Mouse (Mus musculus) ES-Bruce4 (cell line): ENCODE results near the gene Cabin1. TPM values are rescaled to one million over a fixed set of nuclear protein-coding genes. Genes with fewer than 3 reads are reported as not detected.

ENCODE experiments used
- H3K27ac ChIP-seq: 2 replicates; pipeline ENCODE4 v1.5.1; 2012; ENCODE audit warnings: low read length, inconsistent platforms; ENCODE audit not compliant: insufficient read depth
- H3K27me3 ChIP-seq: 2 replicates; pipeline ENCODE4 v1.6.1; 2012; ENCODE audit warnings: mild to moderate bottlenecking, low read length, inconsistent platforms; ENCODE audit not compliant: control insufficient read depth, poor library complexity, insufficient read depth, severe bottlenecking
- H3K36me3 ChIP-seq: 2 replicates; pipeline ENCODE4 v1.6.1; 2012; ENCODE audit warnings: inconsistent platforms, mild to moderate bottlenecking, low read length, moderate library complexity; ENCODE audit not compliant: control insufficient read depth, poor library complexity, insufficient read depth, severe bottlenecking
- H3K4me1 ChIP-seq: one replicate; pipeline ENCODE4 v1.8.1; 2011; ENCODE audit warnings: low read length; ENCODE audit not compliant: control insufficient read depth, insufficient read depth
- H3K4me3 ChIP-seq: 2 replicates; pipeline ENCODE4 v1.5.1; 2011; ENCODE audit warnings: low read depth, mild to moderate bottlenecking, low read length
- H3K9ac ChIP-seq: 2 replicates; pipeline ENCODE4 v1.6.1; 2012; ENCODE audit warnings: low read depth, mild to moderate bottlenecking, inconsistent platforms; ENCODE audit not compliant: poor library complexity, severe bottlenecking
- H3K9me3 ChIP-seq: replicated peaks from 2 replicates; pipeline ENCODE4 v1.6.1; 2012; ENCODE audit warnings: mild to moderate bottlenecking, low read length, inconsistent platforms; ENCODE audit not compliant: control insufficient read depth, poor library complexity, insufficient read depth, severe bottlenecking
- CTCF ChIP-seq: IDR thresholded peaks from one replicate; pipeline ENCODE4 v1.8.1; 2011; ENCODE audit warnings: low read depth, low read length
- EP300 ChIP-seq: IDR thresholded peaks from 2 replicates; pipeline ENCODE4 v1.6.1; 2011; ENCODE audit warnings: low read depth, low read length; ENCODE audit not compliant: insufficient read depth
- POLR2A ChIP-seq: IDR thresholded peaks from one replicate; pipeline ENCODE4 v1.8.1; 2011; ENCODE audit warnings: low read length; ENCODE audit not compliant: insufficient read depth
- polyA plus RNA-seq: library from polyadenylated mRNA; stranded (reverse); fragments of >200 nt; gene quantifications from 2 replicates; pipeline ENCODE4 v1.2.4, GENCODE M21; 2011; ENCODE audit warnings: low read depth; ENCODE audit not compliant: missing spikeins, insufficient read depth, insufficient read length

Cabin1 gene
- polyA plus RNA-seq, 1 experiment, result 41.5 TPM

DNA sequence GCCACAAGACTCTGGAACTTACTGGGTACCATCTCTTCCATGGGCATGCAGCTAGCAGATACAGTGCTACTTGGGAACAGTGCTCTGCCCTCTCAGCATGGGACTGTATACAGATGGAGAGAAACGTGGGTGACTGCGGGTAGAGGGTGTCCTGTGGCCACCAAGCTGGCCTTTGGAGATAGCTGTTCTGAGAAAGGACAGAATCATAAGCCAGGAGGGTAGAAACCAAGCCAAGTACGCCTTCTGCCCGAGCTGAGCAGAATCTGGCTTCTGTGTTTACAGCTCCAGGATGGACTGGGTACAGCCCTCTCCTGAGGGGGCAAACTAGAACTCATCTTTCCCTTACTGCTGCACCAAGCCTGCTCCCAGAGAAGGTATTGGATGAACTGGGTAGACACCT is 101.6 kb downstream of the Cabin1 start:
- H3K4me1 ChIP-seq, result no peaks in the 10 kb centered on the region
- no peaks in the 10 kb centered on the region for H3K9me3 ChIP-seq
- no peak overlapping the region for H3K9ac ChIP-seq
- H3K36me3 ChIP-seq, result 0 out of 2 replicates have a peak, but pooled peaks cover 6% of the 10 kb centered on the region
- TF ChIP-seq EP300, result no peak
- TF ChIP-seq POLR2A, result no peak
- TF ChIP-seq CTCF, result no peak
- H3K4me3 ChIP-seq, result no peak overlapping the region
- no peaks in the 10 kb centered on the region for H3K27me3 ChIP-seq
- H3K27ac ChIP-seq, result no peak overlapping the region

DNA sequence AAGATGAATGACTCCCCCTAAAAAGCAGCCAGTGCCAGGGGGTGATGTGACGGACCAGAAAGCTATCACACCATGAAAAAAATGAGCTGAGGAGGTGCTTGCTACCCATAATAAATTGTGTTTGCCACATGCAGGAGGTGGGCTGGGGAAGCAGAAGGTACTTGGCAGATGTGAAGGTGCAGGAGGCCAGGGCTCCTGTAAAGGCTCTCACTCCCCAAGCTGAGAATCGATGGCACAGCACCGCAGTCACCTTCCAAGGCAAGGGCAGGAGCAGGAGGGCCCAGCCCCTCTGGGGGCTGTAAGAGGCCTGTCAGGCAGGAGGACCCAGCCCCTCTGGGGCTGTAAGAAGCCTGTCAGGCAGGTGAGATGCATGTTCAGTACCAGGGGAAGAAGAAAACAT is 102.3 kb downstream of the Cabin1 start:
- no peak overlapping the region for H3K4me3 ChIP-seq
- peaks cover 10% of the 10 kb centered on the region for H3K36me3 ChIP-seq
- no peak overlapping the region for H3K27ac ChIP-seq
- TF ChIP-seq POLR2A, result no peak
- no peak for TF ChIP-seq EP300
- no peak for TF ChIP-seq CTCF
- H3K9me3 ChIP-seq, result no peaks in the 10 kb centered on the region
- H3K27me3 ChIP-seq, result no peaks in the 10 kb centered on the region
- H3K4me1 ChIP-seq, result no peaks in the 10 kb centered on the region
- H3K9ac ChIP-seq, result no peak overlapping the region

DNA sequence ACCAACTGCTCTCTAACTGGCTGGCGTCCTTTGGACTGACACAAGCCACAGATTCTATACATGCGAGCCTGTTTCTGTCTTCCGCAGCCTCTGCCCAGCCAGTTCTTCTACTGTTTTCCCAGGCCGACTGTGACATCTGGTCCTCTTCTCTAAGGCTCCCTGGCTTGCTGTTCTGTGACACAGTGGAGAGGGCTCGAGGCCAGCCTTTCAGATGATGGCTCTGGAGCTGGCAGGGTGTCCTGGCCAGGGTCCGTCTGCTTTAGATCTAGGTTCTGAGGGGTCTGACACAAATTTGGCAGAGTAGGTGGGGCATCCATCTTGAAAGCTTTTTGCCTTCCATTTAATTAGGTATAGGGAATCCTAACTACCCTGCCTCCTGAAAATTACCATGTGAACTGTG is 102.8 kb downstream of the Cabin1 start:
- H3K27me3 ChIP-seq, result no peaks in the 10 kb centered on the region
- H3K36me3 ChIP-seq, result peaks cover 12% of the 10 kb centered on the region
- no peak overlapping the region for H3K9ac ChIP-seq
- no peak overlapping the region for H3K27ac ChIP-seq
- no peaks in the 10 kb centered on the region for H3K9me3 ChIP-seq
- TF ChIP-seq EP300 (no peak), CTCF (no peak), POLR2A (no peak)
- no peaks in the 10 kb centered on the region for H3K4me1 ChIP-seq
- no peak overlapping the region for H3K4me3 ChIP-seq

DNA sequence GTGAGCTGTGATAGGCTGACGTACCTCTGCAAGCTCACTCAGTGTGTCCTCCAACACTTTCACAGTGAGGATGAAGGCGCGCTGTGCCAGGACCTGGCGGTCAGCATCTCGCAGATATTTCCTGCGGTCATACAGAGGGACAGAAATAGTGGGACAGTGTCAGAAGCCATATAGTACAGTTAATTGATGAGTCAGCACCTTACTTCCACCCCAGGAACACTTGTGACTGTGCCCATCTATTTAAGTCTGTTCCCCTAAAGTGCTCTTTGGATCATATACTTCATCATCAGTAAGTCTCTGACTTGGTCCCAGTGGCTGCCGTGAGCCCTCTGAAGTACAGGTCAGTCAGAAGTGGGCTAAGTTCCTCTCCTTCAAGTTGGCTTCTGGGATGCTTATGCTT is 106.4 kb downstream of the Cabin1 start:
- no peak overlapping the region for H3K27ac ChIP-seq

DNA sequence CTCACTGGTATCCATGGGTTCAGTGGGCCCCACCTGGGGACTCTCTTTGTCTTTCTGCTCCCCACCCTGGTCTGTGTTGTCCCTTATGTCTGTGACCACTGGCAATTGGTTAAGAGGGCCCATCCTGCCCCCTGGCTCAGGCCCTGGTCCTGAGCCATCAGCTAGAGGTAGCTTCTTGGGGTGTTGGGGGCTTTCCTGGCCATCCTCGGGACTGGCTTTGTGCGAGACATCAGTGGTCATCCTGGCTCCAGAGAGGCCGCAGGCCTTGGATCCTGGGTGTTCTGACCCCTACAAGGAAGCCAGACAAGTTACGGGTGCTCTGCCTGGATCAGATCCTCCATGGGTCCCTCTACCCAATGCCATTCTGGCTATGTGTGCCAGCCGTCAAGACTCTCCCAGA is 107.0 kb downstream of the Cabin1 start:
- no peak overlapping the region for H3K27ac ChIP-seq
- no peaks in the 10 kb centered on the region for H3K4me1 ChIP-seq
- H3K4me3 ChIP-seq, result no peak overlapping the region
- H3K36me3 ChIP-seq, result peaks cover 11% of the 10 kb centered on the region
- no peaks in the 10 kb centered on the region for H3K27me3 ChIP-seq
- TF ChIP-seq POLR2A (no peak), EP300 (no peak), CTCF (no peak)
- H3K9ac ChIP-seq, result no peak overlapping the region
- H3K9me3 ChIP-seq, result no peaks in the 10 kb centered on the region

More for the DNA sequence above, 106.4 kb downstream of the Cabin1 start:
- Histone ChIP-seq H3K4me1 (no peaks in the 10 kb centered on the region), H3K9ac (no peak overlapping the region), H3K4me3 (no peak overlapping the region), H3K27me3 (no peaks in the 10 kb centered on the region), H3K9me3 (no peaks in the 10 kb centered on the region), H3K36me3 (peaks cover 10% of the 10 kb centered on the region)
- TF ChIP-seq POLR2A, result no peak
- no peak for TF ChIP-seq EP300
- no peak for TF ChIP-seq CTCF

DNA sequence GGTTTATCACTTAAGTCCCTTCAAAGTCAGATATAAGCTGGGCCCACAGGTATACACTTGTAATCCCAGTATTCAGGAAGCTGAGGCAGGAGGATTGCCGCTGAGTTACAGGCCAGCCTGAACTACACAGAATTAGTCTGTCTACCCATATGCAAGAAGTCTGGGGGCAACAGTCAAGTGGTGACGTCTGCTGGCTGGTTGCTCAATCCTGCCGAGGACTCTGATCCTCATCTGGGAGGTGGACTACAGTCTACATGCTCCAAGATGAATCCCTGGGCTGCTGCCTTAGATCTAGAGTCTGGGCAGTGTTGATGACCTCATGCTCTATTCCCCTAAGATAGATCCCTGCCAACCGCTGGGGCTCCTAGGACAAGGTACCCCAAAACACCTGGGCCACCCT is 110.1 kb downstream of the Cabin1 start:
- Histone ChIP-seq H3K4me1 (peaks cover 9% of the 10 kb centered on the region), H3K27ac (no peak overlapping the region), H3K4me3 (no peak overlapping the region), H3K27me3 (no peaks in the 10 kb centered on the region), H3K9me3 (no peaks in the 10 kb centered on the region), H3K9ac (no peak overlapping the region), H3K36me3 (peaks cover 8% of the 10 kb centered on the region)
- TF ChIP-seq POLR2A, result no peak
- TF ChIP-seq CTCF, result no peak
- TF ChIP-seq EP300, result no peak
